10 mouse cellular contexts compared by ENCODE assay signal in genomic region chr4:62348329-62348705, GRCm38 (mm10). TPM values are rescaled to one million over a fixed set of nuclear protein-coding genes. Genes with fewer than 3 reads are reported as not detected.
DNase-seq lines count a peak whose midpoint lies in the region; ATAC-seq and TF ChIP-seq lines count a peak whose summit lies in the region.
"Had no signal": no experiment of that assay in that cellular context is flagged by ENCODE, and none has a peak within 500 bp of the region (broad histone marks: within the 10 kb centered on the region; RNA-seq: fewer than 3 reads in every experiment).

No protein-coding gene starts in this region.

- WGBS in hindbrain, embryonic 13.5 days: 81% methylated on average over 2 of the region's 2 CpGs
- WGBS in hindbrain, embryonic 10.5 days: 83% methylated on average over 2 of the region's 2 CpGs
- 8% methylated on average over 2 of the region's 2 CpGs for WGBS in lung, postnatal 0 days
- WGBS in liver, embryonic 12.5 days (ENCODE audit: insufficient replicate concordance): 58% methylated on average over 2 of the region's 2 CpGs
- WGBS in stomach, embryonic 15.5 days: 38% methylated on average over 2 of the region's 2 CpGs

- ATAC-seq in hindbrain, embryonic 13.5 days (ENCODE audit: low FRiP score): no peak
- ATAC-seq in lung, postnatal 0 days: peak; percentile 60
- no peak for ATAC-seq in liver, embryonic 12.5 days
- no peak; the same call in 1 of the 2 replicates for ATAC-seq in stomach, embryonic 15.5 days (ENCODE audit: insufficient read depth, low FRiP score, low read depth)
- no peak for ATAC-seq in erythroid progenitor cell, adult 5-6 weeks (replicated peaks; ENCODE audit: low FRiP score, poor library complexity, severe bottlenecking)

- no peak overlapping the region for H3K9ac ChIP-seq in hindbrain, embryonic 13.5 days
- H3K9ac ChIP-seq in lung, postnatal 0 days (replicated peaks; ENCODE audit: low read depth): no peak overlapping the region
- no peak overlapping the region for H3K9ac ChIP-seq in liver, embryonic 12.5 days
- H3K9ac ChIP-seq in stomach, embryonic 15.5 days: no peak overlapping the region

- no peaks in the 10 kb centered on the region for H3K9me3 ChIP-seq in hindbrain, embryonic 13.5 days
- H3K9me3 ChIP-seq in hindbrain, embryonic 10.5 days: 0 out of 2 replicates have a peak, but pooled peaks cover 2% of the 10 kb centered on the region
- no peaks in the 10 kb centered on the region for H3K9me3 ChIP-seq in lung, postnatal 0 days (ENCODE audit: low read length)
- H3K9me3 ChIP-seq in liver, embryonic 12.5 days (replicated peaks): no peaks in the 10 kb centered on the region
- no peaks in the 10 kb centered on the region for H3K9me3 ChIP-seq in stomach, embryonic 15.5 days

- H3K27me3 ChIP-seq in hindbrain, embryonic 13.5 days: no peaks in the 10 kb centered on the region
- H3K27me3 ChIP-seq in hindbrain, embryonic 10.5 days (ENCODE audit: insufficient read depth, poor library complexity, severe bottlenecking): no peaks in the 10 kb centered on the region
- H3K27me3 ChIP-seq in lung, postnatal 0 days (replicated peaks; ENCODE audit: insufficient read depth, low read length): no peaks in the 10 kb centered on the region
- H3K27me3 ChIP-seq in liver, embryonic 12.5 days (replicated peaks): no peaks in the 10 kb centered on the region
- no peaks in the 10 kb centered on the region for H3K27me3 ChIP-seq in stomach, embryonic 15.5 days (replicated peaks)

- peaks cover 48% of the 10 kb centered on the region for H3K36me3 ChIP-seq in hindbrain, embryonic 13.5 days
- H3K36me3 ChIP-seq in hindbrain, embryonic 10.5 days: peaks cover 47% of the 10 kb centered on the region
- H3K36me3 ChIP-seq in lung, postnatal 0 days (ENCODE audit: insufficient read depth, low read length): no peaks in the 10 kb centered on the region
- peaks cover 69% of the 10 kb centered on the region for H3K36me3 ChIP-seq in liver, embryonic 12.5 days
- peaks cover 14% of the 10 kb centered on the region; the same call in 1 of the 2 replicates for H3K36me3 ChIP-seq in stomach, embryonic 15.5 days

- no peak overlapping the region for H3K4me2 ChIP-seq in hindbrain, embryonic 13.5 days
- H3K4me2 ChIP-seq in lung, postnatal 0 days (replicated peaks; ENCODE audit: low read depth, low read length): peak overlapping the region; percentile 32
- H3K4me2 ChIP-seq in liver, embryonic 12.5 days: peak overlapping the region; percentile 15; the same call in 1 of the 2 replicates
- H3K4me2 ChIP-seq in stomach, embryonic 15.5 days: no peak overlapping the region

- no peak overlapping the region for H3K4me3 ChIP-seq in hindbrain, embryonic 13.5 days
- H3K4me3 ChIP-seq in hindbrain, embryonic 10.5 days: no peak overlapping the region
- H3K4me3 ChIP-seq in lung, postnatal 0 days (ENCODE audit: low read depth, low read length): no peak overlapping the region
- H3K4me3 ChIP-seq in liver, embryonic 12.5 days: no peak overlapping the region
- no peak overlapping the region for H3K4me3 ChIP-seq in stomach, embryonic 15.5 days (replicated peaks)

- H3K4me1 ChIP-seq in hindbrain, embryonic 13.5 days (replicated peaks): no peaks in the 10 kb centered on the region
- no peaks in the 10 kb centered on the region for H3K4me1 ChIP-seq in hindbrain, embryonic 10.5 days (replicated peaks)
- peaks cover 9% of the 10 kb centered on the region for H3K4me1 ChIP-seq in lung, postnatal 0 days (ENCODE audit: insufficient read depth, low read depth, low read length)
- H3K4me1 ChIP-seq in liver, embryonic 12.5 days: peaks cover 13% of the 10 kb centered on the region
- H3K4me1 ChIP-seq in stomach, embryonic 15.5 days: peaks cover 7% of the 10 kb centered on the region; the same call in 1 of the 2 replicates

- TF ChIP-seq CTCF in lung, postnatal 0 days (IDR thresholded peaks at IDR 0.05): no peak

- TF ChIP-seq EP300 in lung, postnatal 0 days (IDR thresholded peaks at IDR 0.05): no peak; the same call in 1 of the 2 replicates

- peak overlapping the region; percentile 23; the same call in 1 of the 2 replicates for H3K27ac ChIP-seq in hindbrain, embryonic 13.5 days
- no peak overlapping the region for H3K27ac ChIP-seq in hindbrain, embryonic 10.5 days
- peak overlapping the region; percentile 83 for H3K27ac ChIP-seq in lung, postnatal 0 days (ENCODE audit: low read length)
- peak overlapping the region; percentile 37; the same call in 1 of the 2 replicates for H3K27ac ChIP-seq in liver, embryonic 12.5 days
- H3K27ac ChIP-seq in stomach, embryonic 15.5 days: peak overlapping the region; percentile 49; the same call in 1 of the 2 replicates

- no peak for DNase-seq in hindbrain, embryonic 10.5 days (ENCODE audit: low spot score)
- DNase-seq in lung, postnatal 0 days (ENCODE audit: low spot score): peak; percentile 75
- no peak for DNase-seq in lung, adult 18-20 months
- DNase-seq in cerebellum, postnatal 25 days: no peak
- DNase-seq: cerebellum, postnatal 14 days; thymus, postnatal 25 days had no signal

RNA-seq across cellular contexts. Expression of gene Fkbp15, which starts 12.0 kb away (rescaled TPM):
- polyA plus RNA-seq in hindbrain, embryonic 13.5 days (2015; fragmentation: Nextera tagmentation; extraction: Ambion mirVana): 22.9 and 25.4 TPM in 2 replicates
- polyA plus RNA-seq in hindbrain, embryonic 10.5 days (2016; fragmentation: Nextera tagmentation; extraction: Ambion mirVana): 20.3 and 21.8 TPM in 2 replicates
- polyA plus RNA-seq in lung, postnatal 0 days (2015; fragmentation: Nextera tagmentation; extraction: Ambion mirVana): 23.2 and 23.6 TPM in 2 replicates
- 18.6 and 21.1 TPM in 2 replicates for polyA plus RNA-seq in liver, embryonic 12.5 days (2016; fragmentation: Nextera tagmentation; extraction: Ambion mirVana)
- 24.9 and 28.5 TPM in 2 replicates for polyA plus RNA-seq in stomach, embryonic 15.5 days (2015; fragmentation: Nextera tagmentation; extraction: Ambion mirVana)
- 23.1 and 29.9 TPM in 2 replicates for total RNA-seq in erythroid progenitor cell, adult 5-6 weeks (2015; ENCODE audit: low replicate concordance)
- total RNA-seq in erythroid progenitor cell, adult 5-6 weeks (2017; ENCODE audit: low replicate concordance): 35.2 and 49.7 TPM in 2 replicates

RNA-seq across cellular contexts. Expression of gene Slc31a1, which starts 12.2 kb away (rescaled TPM):
- 40.1 and 44.2 TPM in 2 replicates for polyA plus RNA-seq in hindbrain, embryonic 13.5 days (2015; fragmentation: Nextera tagmentation; extraction: Ambion mirVana)
- polyA plus RNA-seq in hindbrain, embryonic 10.5 days (2016; fragmentation: Nextera tagmentation; extraction: Ambion mirVana): 48.5 and 53.9 TPM in 2 replicates
- 57.2 and 61.1 TPM in 2 replicates for polyA plus RNA-seq in lung, postnatal 0 days (2015; fragmentation: Nextera tagmentation; extraction: Ambion mirVana)
- 45.8 and 45.9 TPM in 2 replicates for polyA plus RNA-seq in liver, embryonic 12.5 days (2016; fragmentation: Nextera tagmentation; extraction: Ambion mirVana)
- polyA plus RNA-seq in stomach, embryonic 15.5 days (2015; fragmentation: Nextera tagmentation; extraction: Ambion mirVana): 59.0 and 64.3 TPM in 2 replicates
- 6.7 and 10.1 TPM in 2 replicates for total RNA-seq in erythroid progenitor cell, adult 5-6 weeks (2015; ENCODE audit: low replicate concordance)
- total RNA-seq in erythroid progenitor cell, adult 5-6 weeks (2017; ENCODE audit: low replicate concordance): 4.2 and 4.5 TPM in 2 replicates

Comparison
In these comparisons a context has a peak if more than half of its experiments do, and no peak if none do; other contexts are left out.
1. H3K4me2 ChIP-seq: peak in lung, postnatal 0 days (single experiment) and liver, embryonic 12.5 days (single experiment); none in hindbrain, embryonic 13.5 days (single experiment) and stomach, embryonic 15.5 days (single experiment).